Mouse (Mus musculus) kidney, adult 11 months (tissue): Measurements from ENCODE around the gene Gm10447.

ENCODE experiments used
- DNase-seq: peaks from one replicate; pipeline ENCODE4 v3.0.0; 2022

Gene Gm10447

DNA sequence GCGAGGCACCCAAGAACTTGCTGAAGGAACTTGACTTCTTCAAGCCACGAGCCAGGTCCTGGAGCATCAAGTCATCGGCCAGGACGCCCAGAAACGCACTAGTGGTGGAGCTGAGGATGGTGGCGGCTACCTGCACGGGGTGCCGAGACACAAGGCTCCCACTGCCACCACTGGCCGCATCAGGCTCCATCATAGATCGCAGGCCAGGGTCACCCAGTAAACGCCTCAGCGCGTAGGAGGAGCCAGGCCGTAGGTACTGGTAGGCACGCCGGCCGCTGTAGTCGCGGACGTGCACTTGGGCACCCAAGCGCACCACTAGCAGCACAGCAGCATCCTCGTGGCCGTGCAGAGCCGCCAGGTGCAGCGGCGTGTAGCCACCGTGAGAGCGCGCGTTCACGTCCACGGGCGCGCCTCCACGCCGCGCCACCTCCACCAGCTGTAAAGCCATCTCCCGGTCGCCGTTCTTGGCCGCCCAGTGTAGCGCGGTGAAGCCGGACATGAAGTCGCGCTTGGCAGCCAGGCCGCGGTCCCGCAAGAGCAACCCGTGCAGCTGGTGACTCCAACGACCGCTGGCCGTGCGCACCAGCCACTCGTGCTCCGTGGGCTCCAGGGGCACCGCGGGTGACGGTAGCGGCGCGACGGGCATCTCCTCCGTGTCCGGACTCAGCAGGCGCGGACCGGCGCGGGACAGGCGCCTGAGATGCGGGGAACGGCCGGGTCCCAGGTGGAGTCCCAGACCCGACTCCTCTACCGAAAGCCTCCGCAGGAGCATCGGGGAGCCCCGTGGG, 21.7 kb upstream of the Gm10447 start:
- DNase-seq: no peak

GRCm38 (mm10) chr11:53477833-53478232, 20.9 kb upstream of the Gm10447 start:
- no peak for DNase-seq

- DNase-seq: no peak
Observed at GRCm38 (mm10) chr11:53475620-53476019, 18.7 kb upstream of the Gm10447 start.

GRCm38 (mm10) chr11:53472709-53473108, 15.8 kb upstream of the Gm10447 start:
- DNase-seq: no peak

DNA sequence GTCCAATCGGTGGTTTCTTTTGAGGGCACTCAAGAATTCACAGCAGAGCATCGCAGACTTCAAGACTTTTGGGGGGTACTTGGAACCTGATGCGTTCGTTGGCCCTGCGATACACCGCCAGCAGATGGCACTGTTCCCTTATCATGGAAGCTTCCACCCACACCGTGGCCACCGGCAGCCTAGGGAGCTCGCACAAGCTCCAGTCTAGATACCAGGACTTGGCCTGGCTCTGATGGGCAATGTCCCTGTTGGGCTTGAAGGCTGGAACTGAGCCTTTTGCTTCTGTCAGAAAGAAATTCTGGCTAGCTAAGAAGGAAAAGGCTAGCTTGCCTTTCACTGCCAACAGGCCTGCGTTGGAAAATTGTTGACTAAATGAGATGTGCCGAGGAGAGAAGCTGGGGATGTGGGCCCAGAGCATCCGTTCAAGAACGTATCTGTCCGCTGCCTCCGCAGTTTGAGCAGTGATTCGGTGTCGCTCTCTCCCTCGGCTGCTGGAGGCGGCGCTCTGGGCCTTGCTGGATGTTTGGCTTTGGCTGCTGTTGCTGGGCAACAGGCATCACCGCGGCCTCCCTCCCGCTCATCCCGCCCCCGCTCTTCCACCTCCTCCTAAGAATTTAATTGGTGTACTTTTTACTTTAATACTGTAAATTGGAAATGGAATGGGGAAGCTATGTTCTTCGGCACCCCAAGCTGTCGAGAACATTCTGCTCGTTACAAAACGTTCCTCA, 13.2 kb upstream of the Gm10447 start, which contains the start of gene Gm9837:
Gm9837 (minus strand) TSS at position 512 of the 728 bp plus-strand sequence.
- DNase-seq: peak; percentile 73

- DNase-seq: peak; percentile 25
Observed at GRCm38 (mm10) chr11:53469294-53469967, 12.5 kb upstream of the Gm10447 start.

- DNase-seq: peak; percentile 64
Observed at GRCm38 (mm10) chr11:53466231-53466971, 9.5 kb upstream of the Gm10447 start.

- DNase-seq: no peak
Observed at GRCm38 (mm10) chr11:53463551-53464424, 6.9 kb upstream of the Gm10447 start.

DNA sequence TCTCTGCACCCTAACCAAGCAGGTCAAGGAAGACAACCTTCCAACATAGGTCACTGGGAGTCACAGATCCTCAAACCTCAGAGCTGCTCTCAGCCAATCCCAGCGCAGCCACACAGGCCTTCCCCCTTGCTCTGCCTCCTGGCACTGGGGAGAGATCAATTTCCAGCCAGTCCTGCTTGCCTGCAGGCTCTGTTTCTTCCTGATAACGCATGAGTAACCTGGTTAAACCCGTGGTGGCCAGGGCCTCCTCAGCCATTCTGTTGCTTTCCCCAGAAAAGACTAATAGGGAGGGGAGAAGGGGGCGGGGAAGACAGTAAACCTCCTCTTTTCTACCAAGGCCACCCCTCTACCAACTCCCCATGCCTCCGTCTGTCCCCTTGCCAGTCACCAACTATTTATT, 4.8 kb upstream of the Gm10447 start:
- DNase-seq: peak; percentile 30

GRCm38 (mm10) chr11:53460192-53460591, 3.3 kb upstream of the Gm10447 start:
- no peak for DNase-seq

DNA sequence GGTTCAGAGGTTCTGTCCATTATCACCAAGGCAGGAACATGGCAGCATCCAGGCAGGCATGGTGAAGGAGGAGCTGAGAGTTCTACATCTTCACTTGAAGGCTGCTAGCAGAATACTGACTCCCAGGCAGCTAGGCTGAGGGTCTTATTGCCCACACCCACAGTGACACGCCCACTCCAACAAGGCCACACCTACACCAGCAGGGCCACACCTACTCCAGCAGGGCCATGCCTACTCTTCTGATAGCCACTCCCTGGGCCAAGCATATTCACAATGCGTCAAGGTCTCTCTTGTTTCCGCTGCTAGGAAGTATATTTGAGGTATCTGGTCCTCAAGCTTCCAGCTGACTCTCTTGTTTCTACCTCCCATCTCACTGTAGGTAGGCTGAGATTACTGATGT, 2.1 kb upstream of the Gm10447 start:
- no peak for DNase-seq

- no peak for DNase-seq
Observed at GRCm38 (mm10) chr11:53457372-53457954, 553 bp upstream of the Gm10447 start.

GRCm38 (mm10) chr11:53453031-53453430, 3.9 kb downstream of the Gm10447 start:
- no peak for DNase-seq

DNA sequence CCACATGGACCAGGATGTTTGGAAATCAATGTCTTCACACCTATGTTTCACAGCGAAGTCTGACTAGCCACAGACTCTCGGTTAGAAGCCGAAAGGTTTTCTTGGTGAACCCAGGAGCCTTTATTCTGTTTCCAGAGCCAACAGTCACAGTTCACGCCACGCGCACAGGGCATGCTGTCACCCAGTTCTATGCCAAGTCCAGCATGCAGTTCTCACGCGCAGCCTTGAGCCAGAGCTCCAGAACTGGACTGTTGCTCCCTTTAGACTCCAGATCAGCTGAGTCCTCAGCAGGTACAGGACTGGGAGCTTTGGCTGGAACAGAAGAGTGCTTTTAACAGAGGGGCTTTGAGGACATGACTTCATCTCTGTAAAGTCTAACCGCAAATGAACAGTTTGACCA, 4.5 kb downstream of the Gm10447 start:
- peak; percentile 31 for DNase-seq

GRCm38 (mm10) chr11:53451361-53451760, 5.5 kb downstream of the Gm10447 start:
- DNase-seq: no peak

DNA sequence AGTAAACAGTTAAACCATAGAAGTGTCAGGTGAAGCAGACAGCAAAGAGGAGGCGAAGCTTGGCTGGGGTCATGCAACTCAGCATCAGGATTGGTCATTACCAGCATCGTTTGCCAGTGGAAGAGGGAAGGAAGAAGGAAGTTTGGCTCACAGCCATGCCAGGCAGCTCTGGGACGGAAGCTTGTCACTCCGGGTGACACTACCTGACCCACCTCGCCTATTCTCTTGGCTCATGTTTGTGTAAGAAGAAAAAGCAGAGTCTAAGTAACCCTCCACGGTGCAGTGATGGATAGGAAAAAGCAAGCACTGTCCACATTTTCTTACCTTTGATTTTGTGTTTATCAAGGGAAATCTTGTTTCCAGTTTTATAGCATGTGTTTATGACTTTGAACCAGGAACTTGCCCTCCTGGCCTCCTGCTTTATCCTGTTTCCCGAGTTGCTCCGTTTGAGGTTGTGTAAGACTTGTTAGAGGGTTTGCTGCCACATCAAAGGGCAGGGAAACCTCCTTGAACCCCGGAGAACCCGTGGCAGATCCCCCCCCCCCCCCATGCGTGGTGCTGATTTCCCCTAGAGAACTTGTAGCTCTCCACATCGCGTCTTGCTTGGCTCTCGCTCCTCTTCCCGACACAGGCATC, 6.7 kb downstream of the Gm10447 start:
- DNase-seq: no peak

DNA sequence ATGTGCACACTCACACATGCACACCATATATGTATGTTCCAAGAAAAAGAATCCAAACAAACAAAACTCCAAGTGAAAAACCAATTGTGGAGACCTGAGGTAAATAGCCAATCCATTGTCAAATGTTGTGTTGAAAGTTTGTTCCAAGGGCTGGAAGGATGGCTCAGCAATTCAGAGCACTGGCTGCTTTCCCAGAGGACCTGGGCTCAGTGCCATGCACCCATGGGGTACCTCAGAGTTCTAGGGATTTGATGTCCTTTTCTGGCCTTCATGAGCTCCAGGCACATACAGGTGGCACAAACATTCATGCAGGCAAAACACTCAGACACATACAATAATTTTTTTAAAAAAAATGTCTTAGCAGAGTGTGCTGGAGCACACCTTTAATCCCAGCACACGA, 8.4 kb downstream of the Gm10447 start:
- DNase-seq: peak; percentile 74

GRCm38 (mm10) chr11:53447996-53448395, 8.9 kb downstream of the Gm10447 start:
- DNase-seq: no peak

GRCm38 (mm10) chr11:53446183-53446582, 10.7 kb downstream of the Gm10447 start:
- DNase-seq: no peak

- no peak for DNase-seq
Observed at GRCm38 (mm10) chr11:53445562-53445961, 11.3 kb downstream of the Gm10447 start.

GRCm38 (mm10) chr11:53443861-53444260, 13.0 kb downstream of the Gm10447 start:
- DNase-seq: no peak
